19 mouse cellular contexts compared by ENCODE assay signal in the genomic region with DNA sequence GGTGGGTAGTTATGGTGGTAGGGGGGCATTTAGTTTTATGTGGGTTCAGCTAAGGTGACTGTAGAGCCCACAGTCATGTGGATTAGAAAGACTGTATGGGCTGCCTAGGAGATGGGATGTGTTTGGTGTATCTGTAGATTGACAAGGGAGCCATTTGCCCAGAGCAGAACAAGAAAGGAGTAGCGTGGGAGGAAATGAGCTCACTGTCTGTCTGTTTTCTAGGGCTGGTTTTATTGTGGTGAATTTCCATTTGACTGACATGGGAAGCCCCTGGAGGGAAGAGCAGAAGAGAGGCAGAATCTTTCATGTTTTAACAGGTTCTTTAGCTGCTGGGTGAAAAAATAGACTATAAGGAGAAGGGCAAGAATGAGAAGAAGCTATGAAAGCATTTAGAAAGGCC.
A peak's percentile ranks its signal among the peaks of the same experiment; 100 is the strongest.
DNase-seq lines count a peak whose midpoint lies in the region; ATAC-seq lines count a peak whose summit lies in the region.
"Had no signal": no experiment of that assay in that cellular context is flagged by ENCODE, and none has a peak within 500 bp of the region (broad histone marks: within the 10 kb centered on the region; RNA-seq: fewer than 3 reads in every experiment).

No protein-coding gene starts in this region.

- no peaks in the 10 kb centered on the region for H3K27me3 ChIP-seq in forebrain, embryonic 15.5 days
- H3K27me3 ChIP-seq in forebrain, embryonic 10.5 days (ENCODE audit: poor library complexity, severe bottlenecking), result peaks cover 93% of the 10 kb centered on the region
- peaks cover 77% of the 10 kb centered on the region for H3K27me3 ChIP-seq in neural tube, embryonic 13.5 days
- H3K27me3 ChIP-seq in neural tube, embryonic 15.5 days (replicated peaks), result peaks cover 26% of the 10 kb centered on the region; the same call in 1 of the 2 replicates

- no peaks in the 10 kb centered on the region for H3K9me3 ChIP-seq in forebrain, embryonic 15.5 days
- no peaks in the 10 kb centered on the region for H3K9me3 ChIP-seq in forebrain, embryonic 10.5 days
- H3K9me3 ChIP-seq in neural tube, embryonic 13.5 days, result no peaks in the 10 kb centered on the region
- no peaks in the 10 kb centered on the region for H3K9me3 ChIP-seq in neural tube, embryonic 15.5 days (replicated peaks)
- H3K9me3 ChIP-seq: heart, embryonic 10.5 days; limb, embryonic 12.5 days had no signal

- peaks cover 35% of the 10 kb centered on the region for H3K4me1 ChIP-seq in forebrain, embryonic 15.5 days
- H3K4me1 ChIP-seq in forebrain, embryonic 10.5 days, result peaks cover 88% of the 10 kb centered on the region
- peaks cover 21% of the 10 kb centered on the region; the same call in 1 of the 2 replicates for H3K4me1 ChIP-seq in neural tube, embryonic 13.5 days (replicated peaks)
- H3K4me1 ChIP-seq in neural tube, embryonic 15.5 days, result no peaks in the 10 kb centered on the region
- H3K4me1 ChIP-seq: heart, embryonic 10.5 days; limb, embryonic 12.5 days had no signal

- no peak for DNase-seq in forebrain, embryonic 10.5 days (ENCODE audit: extremely low spot score, low spot score)
- DNase-seq in adipocyte (ENCODE audit: low spot score), result no peak
- DNase-seq in Muller cell, postnatal 12 days (ENCODE audit: inconsistent ontology term), result no peak
- DNase-seq: adrenal gland, adult 8-10 months; cerebellum, adult 11-12 months; cerebellum, postnatal 36 days; gastrocnemius, postnatal 36 days; heart, postnatal 10 days; thymus, postnatal 4 days had no signal

- H3K9ac ChIP-seq in forebrain, embryonic 15.5 days (replicated peaks), result no peak overlapping the region
- H3K9ac ChIP-seq in neural tube, embryonic 13.5 days, result no peak overlapping the region
- H3K9ac ChIP-seq in neural tube, embryonic 15.5 days (replicated peaks), result no peak overlapping the region
- H3K9ac ChIP-seq: limb, embryonic 12.5 days; liver, embryonic 14.5 days had no signal

- H3K36me3 ChIP-seq in forebrain, embryonic 15.5 days, result no peaks in the 10 kb centered on the region
- peaks cover 11% of the 10 kb centered on the region for H3K36me3 ChIP-seq in forebrain, embryonic 10.5 days (replicated peaks)
- H3K36me3 ChIP-seq in neural tube, embryonic 13.5 days, result no peaks in the 10 kb centered on the region
- no peaks in the 10 kb centered on the region for H3K36me3 ChIP-seq in neural tube, embryonic 15.5 days
- H3K36me3 ChIP-seq: limb, embryonic 12.5 days had no signal

- no peak overlapping the region for H3K4me3 ChIP-seq in forebrain, embryonic 15.5 days
- H3K4me3 ChIP-seq in forebrain, embryonic 10.5 days, result no peak overlapping the region
- H3K4me3 ChIP-seq in neural tube, embryonic 13.5 days, result no peak overlapping the region
- H3K4me3 ChIP-seq in neural tube, embryonic 15.5 days (replicated peaks), result no peak overlapping the region
- H3K4me3 ChIP-seq: erythroblast, embryonic 14.5 days; heart, embryonic 10.5 days; left cerebral cortex, adult 2 months; limb, embryonic 12.5 days had no signal

- peak overlapping the region; percentile 40; the same call in 1 of the 2 replicates for H3K27ac ChIP-seq in forebrain, embryonic 15.5 days (replicated peaks)
- no peak overlapping the region for H3K27ac ChIP-seq in forebrain, embryonic 10.5 days
- peak overlapping the region; percentile 49 for H3K27ac ChIP-seq in neural tube, embryonic 13.5 days (replicated peaks)
- H3K27ac ChIP-seq in neural tube, embryonic 15.5 days (replicated peaks), result no peak overlapping the region; the same call in 1 of the 2 replicates
- H3K27ac ChIP-seq: heart, embryonic 10.5 days; left cerebral cortex, adult 2 months; limb, embryonic 12.5 days; liver, embryonic 14.5 days had no signal

- no peak overlapping the region for H3K4me2 ChIP-seq in forebrain, embryonic 15.5 days (replicated peaks)
- H3K4me2 ChIP-seq in neural tube, embryonic 13.5 days, result no peak overlapping the region
- no peak overlapping the region for H3K4me2 ChIP-seq in neural tube, embryonic 15.5 days
- H3K4me2 ChIP-seq: limb, embryonic 12.5 days had no signal

- 0 out of 2 replicates have a peak, but pooled peaks have one; percentile 39 for ATAC-seq in forebrain, embryonic 15.5 days (replicated peaks)
- no peak for ATAC-seq in neural tube, embryonic 13.5 days (ENCODE audit: low read depth)
- ATAC-seq in neural tube, embryonic 15.5 days (ENCODE audit: low FRiP score), result no peak
- peak; percentile 63 for ATAC-seq in inflammation-experienced regulatory T-cells, adult 6 months
- ATAC-seq: intestine, embryonic 16.5 days had no signal

- 19% methylated on average over 1 of the region's 1 CpGs for WGBS in forebrain, embryonic 15.5 days
- 59% methylated on average over 1 of the region's 1 CpGs for WGBS in forebrain, embryonic 10.5 days
- WGBS in neural tube, embryonic 13.5 days, result 15% methylated on average over 1 of the region's 1 CpGs
- 33% methylated on average over 1 of the region's 1 CpGs for WGBS in neural tube, embryonic 15.5 days

Comparison
In these comparisons a context has a peak if more than half of its experiments do, and no peak if none do; other contexts are left out.
1. H3K27ac ChIP-seq: peak in forebrain, embryonic 15.5 days (single experiment) and neural tube, embryonic 13.5 days (single experiment); none in forebrain, embryonic 10.5 days (single experiment) and neural tube, embryonic 15.5 days (single experiment).
2. ATAC-seq: peak in forebrain, embryonic 15.5 days (single experiment) and inflammation-experienced regulatory T-cells, adult 6 months (single experiment); none in neural tube, embryonic 13.5 days (single experiment) and neural tube, embryonic 15.5 days (single experiment).